Mouse (Mus musculus) liver, postnatal 0 days (tissue): ENCODE data around the gene Prdx5. TPM values are rescaled to one million over a fixed set of nuclear protein-coding genes. Genes with fewer than 3 reads are reported as not detected.

ENCODE experiments used
- ATAC-seq: fragments of 200-750 bp; cut with Nextera tagmentation; 2 replicates; pipeline ENCODE4 v1.8.0; 2017; ENCODE audit warnings: mild to moderate bottlenecking, moderate library complexity
- DNase-seq: peaks from one replicate; pipeline ENCODE4 v3.0.0-alpha.2; 2016
- H3K27ac ChIP-seq: fragments of 300-500 bp; sonication (generic); 2 replicates; pipeline ENCODE4 v1.5.1; 2014; ENCODE audit warnings: antibody characterized with exemption, moderate library complexity, mild to moderate bottlenecking, low read depth
- H3K27me3 ChIP-seq: fragments of 300-500 bp; sonication (generic); 2 replicates; pipeline ENCODE4 v1.6.1; 2014; ENCODE audit warnings: low read length, control low read depth, mixed read lengths; ENCODE audit not compliant: insufficient read depth
- H3K36me3 ChIP-seq: fragments of 300-500 bp; sonication (generic); replicated peaks from 2 replicates; pipeline ENCODE4 v1.6.1; 2014; ENCODE audit warnings: mild to moderate bottlenecking, control low read depth, low read length, moderate library complexity, mixed read lengths; ENCODE audit not compliant: insufficient read depth
- H3K4me1 ChIP-seq: fragments of 300-500 bp; sonication (generic); 2 replicates; pipeline ENCODE4 v1.6.1; 2014; ENCODE audit warnings: antibody characterized with exemption, mild to moderate bottlenecking, control low read depth; ENCODE audit not compliant: insufficient read depth
- H3K4me2 ChIP-seq: fragments of 300-500 bp; sonication (generic); 2 replicates; pipeline ENCODE4 v1.6.1; 2014; ENCODE audit warnings: low read depth, mild to moderate bottlenecking, low read length, moderate library complexity, mixed read lengths
- H3K4me3 ChIP-seq: fragments of 300-500 bp; sonication (generic); 2 replicates; pipeline ENCODE4 v1.5.1; 2014; ENCODE audit warnings: low read depth, low read length
- H3K9ac ChIP-seq: fragments of 300-500 bp; sonication (generic); replicated peaks from 2 replicates; pipeline ENCODE4 v1.6.1; 2014; ENCODE audit warnings: mild to moderate bottlenecking, moderate library complexity
- H3K9me3 ChIP-seq: fragments of 300-500 bp; sonication (generic); 2 replicates; pipeline ENCODE4 v1.6.1; 2016; ENCODE audit warnings: mild to moderate bottlenecking, control low read depth, low read length, mixed read lengths
- CTCF ChIP-seq: sonication (generic); IDR thresholded peaks from 2 replicates; pipeline ENCODE4 v1.5.1; 2016; ENCODE audit warnings: antibody characterized with exemption, low read depth
- EP300 ChIP-seq: IDR thresholded peaks from 2 replicates; pipeline ENCODE4 v1.6.1; 2016; ENCODE audit warnings: antibody characterized with exemption, low read depth, mild to moderate bottlenecking
- WGBS: fragments of 180-500 bp; shearing (Covaris S2); extraction: QIAGEN DNeasy Blood & Tissue Kit; methylation state at CpG from one replicate; pipeline ENCODE4 v1.1.7; 2014; ENCODE audit not compliant: insufficient replicate concordance; 5-methylcytosine and 5-hydroxymethylcytosine counted together
- polyA plus RNA-seq: library from polyadenylated mRNA; unstranded; fragments of >200 nt; fragmentation: Nextera tagmentation; extraction: Ambion mirVana; gene quantifications from 2 replicates; pipeline ENCODE4 v1.2.1, GENCODE M21; 2015

The Prdx5 gene
- polyA plus RNA-seq, 1 experiment from 2014 or later, result 371 TPM

- H3K9me3 ChIP-seq, result no peaks in the 10 kb centered on the region
- H3K4me2 ChIP-seq, result peak overlapping the region; percentile 87
- WGBS, result 58% methylated on average over 7 of the region's 7 CpGs
- H3K4me1 ChIP-seq, result peaks cover 18% of the 10 kb centered on the region
- H3K36me3 ChIP-seq, result peaks cover 41% of the 10 kb centered on the region
- peak; percentile 44 for TF ChIP-seq CTCF
- no peak for TF ChIP-seq EP300
- no peaks in the 10 kb centered on the region for H3K27me3 ChIP-seq
- DNase-seq (peak; percentile 29), ATAC-seq (peak; percentile 32)
- peak overlapping the region; percentile 73 for H3K9ac ChIP-seq
- H3K4me3 ChIP-seq, result peak overlapping the region; percentile 70
- peak overlapping the region; percentile 98 for H3K27ac ChIP-seq
These were observed 1.9 kb downstream of the Prdx5 start for GRCm38 (mm10) chr19:6907811-6908540.

GRCm38 (mm10) chr19:6907094-6907493, 2.8 kb downstream of the Prdx5 start:
- H3K4me3 ChIP-seq, result peak overlapping the region; percentile 70
- H3K27me3 ChIP-seq, result no peaks in the 10 kb centered on the region
- peaks cover 32% of the 10 kb centered on the region for H3K36me3 ChIP-seq
- H3K27ac ChIP-seq, result 0 out of 2 replicates have a peak overlapping the region, but pooled peaks have one; percentile 6
- peaks cover 18% of the 10 kb centered on the region for H3K4me1 ChIP-seq
- H3K9ac ChIP-seq, result peak overlapping the region; percentile 73; the same call in 1 of the 2 replicates
- 86% methylated on average over 8 of the region's 8 CpGs for WGBS
- no peaks in the 10 kb centered on the region for H3K9me3 ChIP-seq
- H3K4me2 ChIP-seq, result peak overlapping the region; percentile 87
- no peak for ATAC-seq
- TF ChIP-seq EP300 (no peak), CTCF (no peak)
- DNase-seq, result no peak

- Histone ChIP-seq H3K9ac (no peak overlapping the region; the same call in 1 of the 2 replicates), H3K27ac (no peak overlapping the region), H3K27me3 (no peaks in the 10 kb centered on the region), H3K36me3 (peaks cover 23% of the 10 kb centered on the region), H3K9me3 (no peaks in the 10 kb centered on the region), H3K4me1 (peaks cover 15% of the 10 kb centered on the region), H3K4me3 (no peak overlapping the region), H3K4me2 (peak overlapping the region; percentile 4; the same call in 1 of the 2 replicates)
- WGBS, result 76% methylated on average over 3 of the region's 3 CpGs
- no peak for TF ChIP-seq CTCF
- no peak for TF ChIP-seq EP300
- no peak for ATAC-seq
- no peak for DNase-seq
These were observed 3.7 kb downstream of the Prdx5 start for GRCm38 (mm10) chr19:6906199-6906598.

DNA sequence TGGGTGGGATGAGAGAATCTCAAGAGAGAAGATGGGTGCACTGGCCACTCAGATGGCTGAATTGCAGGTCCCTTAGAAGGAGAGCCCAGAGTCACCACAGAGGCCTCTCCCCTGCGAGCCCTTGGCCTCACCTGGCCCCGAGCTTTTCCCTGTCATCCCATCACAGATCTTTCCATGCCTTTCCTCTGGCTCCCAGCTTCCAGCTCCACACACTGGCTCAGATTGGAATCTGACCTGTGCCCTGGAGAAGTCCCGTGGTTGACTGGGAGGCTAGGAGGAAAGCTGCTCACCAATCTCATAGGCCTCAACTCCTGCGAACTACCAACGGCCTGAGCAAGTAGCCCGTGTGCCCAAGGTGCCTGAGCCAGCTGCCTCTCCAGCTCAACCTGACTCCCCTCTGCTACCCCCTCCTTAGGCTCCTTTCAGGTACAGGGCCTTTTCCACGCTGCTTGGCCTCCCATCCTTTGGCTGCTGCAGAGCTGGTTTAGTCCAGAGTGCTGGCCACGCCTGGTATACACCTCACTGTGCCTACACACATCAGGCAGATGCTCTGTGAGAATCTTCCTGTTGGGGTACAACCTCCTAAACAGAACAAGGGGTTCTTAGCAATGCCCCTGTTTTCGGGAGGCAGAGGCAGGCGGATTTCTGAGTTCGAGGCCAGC, 4.3 kb downstream of the Prdx5 start:
- ATAC-seq (no peak), DNase-seq (no peak)
- Histone ChIP-seq H3K4me3 (no peak overlapping the region), H3K9me3 (no peaks in the 10 kb centered on the region), H3K4me1 (peaks cover 12% of the 10 kb centered on the region), H3K27me3 (no peaks in the 10 kb centered on the region), H3K9ac (no peak overlapping the region; the same call in 1 of the 2 replicates), H3K27ac (no peak overlapping the region), H3K4me2 (no peak overlapping the region), H3K36me3 (peaks cover 21% of the 10 kb centered on the region)
- WGBS, result 87% methylated on average over 11 of the region's 11 CpGs
- TF ChIP-seq CTCF (no peak), EP300 (no peak)

DNA sequence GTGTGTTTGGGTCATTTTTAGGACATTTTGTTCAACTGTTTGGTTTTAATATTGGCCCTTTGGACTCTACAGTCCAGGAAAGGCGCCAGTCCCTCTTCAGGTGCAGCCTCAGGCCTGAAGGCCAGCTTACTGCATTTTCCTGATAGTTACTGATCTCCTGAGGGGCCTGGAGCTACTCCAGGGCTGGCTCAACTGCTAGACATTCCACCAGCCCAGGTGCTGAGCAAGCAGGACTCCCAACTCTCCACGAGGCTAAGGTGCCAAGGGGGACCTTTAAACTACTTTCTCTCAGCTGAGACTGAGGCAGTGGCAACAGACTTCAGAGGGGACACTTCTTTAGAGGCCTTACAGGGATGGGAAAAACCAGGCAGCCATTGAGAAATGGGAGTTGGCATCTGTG, 5.1 kb downstream of the Prdx5 start:
- H3K27ac ChIP-seq, result 0 out of 2 replicates have a peak overlapping the region, but pooled peaks have one; percentile 12
- 63% methylated on average over 2 of the region's 2 CpGs for WGBS
- no peak for ATAC-seq
- no peak overlapping the region for H3K9ac ChIP-seq
- TF ChIP-seq CTCF (no peak), EP300 (no peak)
- no peaks in the 10 kb centered on the region for H3K9me3 ChIP-seq
- no peak overlapping the region for H3K4me2 ChIP-seq
- H3K4me3 ChIP-seq, result no peak overlapping the region
- H3K36me3 ChIP-seq, result peaks cover 21% of the 10 kb centered on the region
- no peak for DNase-seq
- H3K27me3 ChIP-seq, result no peaks in the 10 kb centered on the region
- peaks cover 12% of the 10 kb centered on the region for H3K4me1 ChIP-seq

DNA sequence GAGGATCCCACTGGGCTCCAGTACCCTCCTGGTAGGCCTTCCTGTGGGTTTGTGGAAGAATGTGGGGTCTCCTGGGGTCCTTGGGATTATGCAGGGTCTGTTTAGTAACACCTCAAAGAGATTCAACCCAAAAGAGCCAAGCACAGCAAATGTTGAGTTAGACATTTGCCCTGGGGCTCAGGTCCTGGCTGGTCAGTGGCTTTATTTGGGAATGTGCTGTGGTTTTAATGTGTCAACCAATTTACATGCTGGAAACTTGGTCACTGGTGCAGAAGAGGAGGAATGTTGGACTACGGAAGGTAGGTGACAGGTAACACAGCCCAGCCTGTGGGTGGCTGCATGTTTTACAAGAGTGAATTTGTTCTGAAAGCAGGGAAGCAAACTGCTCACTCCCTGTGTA, 6.9 kb downstream of the Prdx5 start:
- TF ChIP-seq CTCF, result no peak
- no peak for TF ChIP-seq EP300
- H3K9ac ChIP-seq, result no peak overlapping the region
- H3K9me3 ChIP-seq, result no peaks in the 10 kb centered on the region
- no peak for ATAC-seq
- no peak overlapping the region for H3K4me2 ChIP-seq
- H3K27ac ChIP-seq, result no peak overlapping the region
- peaks cover 8% of the 10 kb centered on the region for H3K4me1 ChIP-seq
- no peak overlapping the region for H3K4me3 ChIP-seq
- WGBS, result 82% methylated on average over 1 of the region's 1 CpGs
- DNase-seq, result no peak
- no peaks in the 10 kb centered on the region for H3K27me3 ChIP-seq
- H3K36me3 ChIP-seq, result peaks cover 21% of the 10 kb centered on the region
